Mouse (Mus musculus) kidney, adult 2 months (tissue): Measurements from ENCODE around the gene Sptbn1. TPM values are rescaled to one million over a fixed set of nuclear protein-coding genes. Genes with fewer than 3 reads are reported as not detected.

Experiments used
- DNase-seq: peaks from one replicate; pipeline ENCODE4 v3.0.0; 2021
- H3K27ac ChIP-seq: fragments of 200-500 bp; 2 replicates; pipeline ENCODE4 v1.5.1; 2012; ENCODE audit warnings: low read depth, low read length, control low read depth, inconsistent platforms; ENCODE audit not compliant: insufficient read depth
- H3K27me3 ChIP-seq: fragments of 200-500 bp; replicated peaks from 2 replicates; pipeline ENCODE4 v1.6.1; 2012; ENCODE audit warnings: mild to moderate bottlenecking, moderate library complexity, low read length, inconsistent platforms; ENCODE audit not compliant: control insufficient read depth, insufficient read depth
- H3K36me3 ChIP-seq: fragments of 200-500 bp; 2 replicates; pipeline ENCODE4 v1.6.1; 2012; ENCODE audit warnings: mild to moderate bottlenecking, moderate library complexity, low read length, inconsistent platforms; ENCODE audit not compliant: control insufficient read depth, insufficient read depth
- H3K4me1 ChIP-seq: fragments of 200-500 bp; 2 replicates; pipeline ENCODE4 v1.6.1; 2011; ENCODE audit warnings: low read length; ENCODE audit not compliant: control insufficient read depth, insufficient read depth
- H3K4me3 ChIP-seq: fragments of 200-500 bp; 2 replicates; pipeline ENCODE4 v1.5.1; 2011; ENCODE audit warnings: mild to moderate bottlenecking, low read depth, low read length, control low read depth; ENCODE audit not compliant: insufficient read depth
- CTCF ChIP-seq: fragments of 200-500 bp; conservative IDR thresholded peaks from 2 replicates; pipeline ENCODE4 v1.5.1; 2011; ENCODE audit warnings: low read depth, mild to moderate bottlenecking, control low read depth, low read length, moderate library complexity, mixed read lengths; ENCODE audit not compliant: insufficient read depth, insufficient read length
- POLR2A ChIP-seq: fragments of 200-500 bp; IDR thresholded peaks from one replicate; pipeline ENCODE4 v1.6.1; 2011; ENCODE audit warnings: low read depth, low read length, control low read depth
- WGBS: fragments of 180-500 bp; shearing (Covaris S2); methylation state at CpG from one replicate; pipeline ENCODE4 v1.1.7; 2018; 5-methylcytosine and 5-hydroxymethylcytosine counted together
- polyA plus RNA-seq: library from polyadenylated mRNA; depleted of rRNA; stranded (reverse); fragments of >200 nt; gene quantifications from 2 replicates; pipeline ENCODE4 v1.2.3, GENCODE M21; 2012; rRNA removed

The Sptbn1 gene
- polyA plus RNA-seq, 1 experiment = 140 TPM

DNA sequence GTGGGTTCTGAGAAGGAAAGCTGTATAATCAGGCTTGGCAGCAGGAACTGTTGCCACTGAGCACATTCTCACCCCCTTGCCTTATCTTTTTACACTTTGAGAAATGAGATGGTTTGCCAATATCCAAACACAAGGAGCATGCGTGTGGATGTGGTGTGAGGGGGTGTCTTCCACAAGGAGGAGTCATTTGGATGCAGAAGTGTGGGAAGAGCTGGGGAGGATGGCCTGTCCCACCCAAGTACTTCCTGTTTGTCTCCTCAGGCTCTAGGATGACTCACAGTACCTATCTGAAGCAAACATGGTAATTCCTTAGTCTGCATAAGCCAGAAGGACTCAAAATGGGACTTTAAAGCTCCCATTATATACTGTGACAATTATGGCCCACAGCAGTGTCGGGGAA, 165.4 kb downstream of the Sptbn1 start:
- TF ChIP-seq CTCF (no peak), POLR2A (no peak)
- Histone ChIP-seq H3K27ac (no peak overlapping the region), H3K27me3 (no peaks in the 10 kb centered on the region), H3K36me3 (peaks cover 12% of the 10 kb centered on the region), H3K4me1 (no peaks in the 10 kb centered on the region), H3K4me3 (no peak overlapping the region)
- 82% methylated on average over 2 of the region's 2 CpGs for WGBS
- DNase-seq = no peak

DNA sequence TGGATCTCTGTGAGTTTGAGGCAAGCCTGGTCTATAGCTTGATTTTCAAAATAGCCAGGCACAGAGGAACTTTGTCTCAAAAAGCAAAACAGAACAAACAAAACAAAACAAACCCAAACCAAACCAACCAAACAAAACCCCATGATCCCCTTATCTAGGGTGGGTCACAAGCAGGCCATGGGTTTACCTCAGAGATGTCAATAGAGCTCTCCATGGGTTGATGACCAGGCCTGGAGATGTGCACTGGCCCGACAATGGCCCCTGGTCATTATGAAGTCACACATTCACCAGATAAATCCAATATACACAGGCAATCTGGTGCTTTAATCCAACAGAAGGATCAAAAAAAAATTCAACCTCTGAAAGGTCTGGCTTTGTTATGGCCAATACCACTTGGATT, 166.2 kb downstream of the Sptbn1 start:
- no peak for DNase-seq
- Histone ChIP-seq H3K36me3 (peaks cover 14% of the 10 kb centered on the region), H3K27ac (no peak overlapping the region), H3K4me3 (no peak overlapping the region), H3K4me1 (no peaks in the 10 kb centered on the region), H3K27me3 (no peaks in the 10 kb centered on the region)
- WGBS = 81% methylated on average over 1 of the region's 1 CpGs
- TF ChIP-seq CTCF (no peak), POLR2A (no peak)

DNA sequence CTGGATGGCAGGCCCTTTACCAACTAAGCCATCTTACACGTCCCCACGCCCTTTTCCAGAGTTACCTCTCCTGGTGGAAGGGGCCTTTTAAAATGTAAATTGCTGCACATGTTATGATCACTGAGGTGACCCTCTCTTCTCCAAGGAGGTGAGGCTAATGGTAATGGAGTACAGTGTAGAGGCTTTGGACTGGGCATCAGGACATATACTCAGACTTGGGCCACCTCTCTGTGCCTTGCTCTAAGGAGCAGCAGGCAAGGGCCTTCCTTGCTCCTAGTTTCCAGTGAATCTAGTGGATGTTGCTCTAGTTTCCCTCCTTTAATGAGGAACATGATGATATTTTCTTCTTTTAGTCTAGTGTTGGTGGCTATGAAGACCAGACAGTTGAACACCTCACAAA, 166.8 kb downstream of the Sptbn1 start:
- Histone ChIP-seq H3K27ac (no peak overlapping the region), H3K4me1 (no peaks in the 10 kb centered on the region), H3K36me3 (peaks cover 12% of the 10 kb centered on the region), H3K27me3 (no peaks in the 10 kb centered on the region), H3K4me3 (no peak overlapping the region)
- DNase-seq = no peak
- WGBS = 96% methylated on average over 2 of the region's 2 CpGs
- TF ChIP-seq POLR2A = no peak

DNA sequence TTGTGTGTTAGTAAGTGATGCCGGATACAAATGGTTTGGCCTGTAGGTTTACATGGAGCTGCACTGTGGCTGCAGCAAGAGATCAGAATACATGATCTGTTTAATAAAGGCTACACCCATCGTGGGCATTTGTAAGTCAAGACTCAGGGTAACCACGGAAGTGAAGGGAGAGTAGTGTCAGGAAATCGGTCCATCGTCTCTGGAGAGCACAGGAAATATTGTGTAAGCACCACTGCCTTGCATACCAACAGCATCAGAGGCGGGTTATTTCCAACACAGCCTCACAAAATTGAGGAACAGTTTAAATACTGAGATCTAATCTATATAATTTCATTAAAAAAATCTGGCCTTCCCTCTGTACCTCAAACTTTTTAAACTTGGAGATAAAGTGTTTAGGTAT, 168.1 kb downstream of the Sptbn1 start:
- no peaks in the 10 kb centered on the region for H3K27me3 ChIP-seq
- TF ChIP-seq POLR2A (no peak), CTCF (no peak)
- H3K36me3 ChIP-seq = peaks cover 12% of the 10 kb centered on the region
- no peak for DNase-seq
- 78% methylated on average over 6 of the region's 6 CpGs for WGBS
- H3K4me3 ChIP-seq = no peak overlapping the region
- H3K4me1 ChIP-seq = no peaks in the 10 kb centered on the region
- no peak overlapping the region for H3K27ac ChIP-seq

DNA sequence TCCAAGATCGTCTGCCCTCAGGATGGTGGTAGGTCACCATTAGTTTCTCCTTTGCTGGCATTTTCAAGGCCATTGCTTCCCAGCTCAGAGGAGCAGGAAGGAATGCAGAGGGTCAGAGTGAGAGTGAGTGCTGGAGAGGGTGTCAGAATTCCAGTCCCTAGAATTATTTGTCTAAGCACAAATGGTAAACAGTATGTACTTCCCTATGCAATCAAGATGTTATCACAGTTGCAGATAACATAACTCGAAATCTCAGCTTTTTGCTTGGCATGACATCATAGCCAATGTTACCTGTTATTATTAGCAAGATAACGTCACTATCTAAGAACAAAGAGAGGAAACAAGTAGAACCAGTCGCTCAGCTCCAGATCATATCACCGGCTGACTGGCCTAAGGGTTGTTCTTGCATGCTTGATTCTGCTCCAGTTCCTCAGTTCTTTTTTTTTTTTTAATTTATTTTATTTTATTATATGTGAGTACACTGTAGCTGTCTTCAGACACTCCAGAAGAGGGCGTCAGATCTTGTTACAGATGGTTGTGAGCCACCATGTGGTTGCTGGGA, 172.7 kb downstream of the Sptbn1 start:
- Histone ChIP-seq H3K4me3 (no peak overlapping the region), H3K4me1 (no peaks in the 10 kb centered on the region), H3K27me3 (no peaks in the 10 kb centered on the region), H3K27ac (no peak overlapping the region), H3K36me3 (peaks cover 5% of the 10 kb centered on the region)
- 68% methylated on average over 6 of the region's 6 CpGs for WGBS
- DNase-seq = no peak
- TF ChIP-seq CTCF = no peak
- TF ChIP-seq POLR2A = no peak

DNA sequence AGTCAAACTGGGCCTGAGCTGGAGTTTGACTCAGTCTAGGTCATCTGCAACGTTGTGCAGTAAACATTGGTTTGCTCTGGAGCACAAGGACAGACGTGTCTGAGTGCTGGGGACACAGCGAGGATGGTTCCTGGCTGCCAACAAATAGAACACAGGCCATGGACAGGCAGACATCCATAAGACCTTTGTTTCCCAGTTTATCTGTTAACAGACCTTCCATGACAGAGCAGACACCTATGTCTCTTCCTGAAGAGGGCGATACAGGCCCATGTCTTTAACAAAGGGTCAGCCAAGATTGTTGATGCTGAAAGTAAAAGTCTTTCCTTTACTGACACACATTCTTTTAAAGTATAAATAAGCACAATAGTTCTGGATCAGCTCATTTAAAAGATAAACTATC, 176.1 kb downstream of the Sptbn1 start:
- no peak overlapping the region for H3K27ac ChIP-seq
- TF ChIP-seq POLR2A (no peak), CTCF (0 out of 2 replicates have a peak, but pooled peaks have one; percentile 19)
- H3K27me3 ChIP-seq = no peaks in the 10 kb centered on the region
- WGBS = 44% methylated on average over 4 of the region's 4 CpGs
- DNase-seq = peak; percentile 39
- no peaks in the 10 kb centered on the region for H3K4me1 ChIP-seq
- no peaks in the 10 kb centered on the region for H3K36me3 ChIP-seq
- H3K4me3 ChIP-seq = no peak overlapping the region

DNA sequence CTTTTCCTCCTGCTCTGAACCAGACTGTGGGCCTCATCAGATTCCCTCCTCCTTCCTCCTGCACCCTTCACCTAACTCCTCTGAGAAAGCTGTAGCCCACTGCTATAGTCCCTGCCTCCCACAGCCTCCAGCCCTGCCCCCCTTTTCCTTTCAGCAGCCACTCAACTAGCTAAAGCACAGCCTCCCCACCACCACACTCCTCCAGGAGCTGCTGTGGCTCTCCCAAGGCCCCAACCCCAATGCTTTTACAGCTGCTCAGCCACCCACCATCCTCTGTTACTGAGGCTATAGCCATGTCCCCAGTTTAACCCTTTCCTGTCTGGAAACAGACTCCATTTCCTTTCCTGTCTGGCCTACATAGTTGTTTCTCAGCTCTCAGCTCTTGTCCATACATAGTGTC, 182.9 kb downstream of the Sptbn1 start:
- H3K4me3 ChIP-seq = no peak overlapping the region
- H3K4me1 ChIP-seq = no peaks in the 10 kb centered on the region
- no peaks in the 10 kb centered on the region for H3K36me3 ChIP-seq
- no peak for DNase-seq
- H3K27me3 ChIP-seq = no peaks in the 10 kb centered on the region
- H3K27ac ChIP-seq = no peak overlapping the region
- TF ChIP-seq POLR2A = no peak
- no peak for TF ChIP-seq CTCF

DNA sequence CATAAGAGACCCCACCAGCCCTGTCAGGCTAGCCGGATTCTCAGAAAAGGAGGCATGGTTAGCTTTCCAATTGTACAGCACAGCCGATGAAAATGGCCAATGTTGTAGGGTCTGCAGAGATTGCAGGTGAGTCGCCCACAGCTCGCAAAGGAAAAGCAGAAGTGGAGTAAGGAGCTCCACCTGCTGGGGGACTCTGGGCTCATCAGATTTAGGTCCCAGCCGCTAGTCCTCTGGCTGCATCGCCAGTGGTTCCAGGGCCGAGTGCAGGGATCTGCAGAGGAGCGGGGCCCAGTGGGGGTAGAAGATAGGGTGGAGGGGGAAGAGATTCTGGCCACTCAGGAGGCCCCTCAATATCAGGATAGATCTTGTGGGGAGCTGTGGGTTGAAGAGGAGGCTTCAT, 210.7 kb downstream of the Sptbn1 start:
- Histone ChIP-seq H3K27me3 (no peaks in the 10 kb centered on the region), H3K36me3 (no peaks in the 10 kb centered on the region), H3K27ac (no peak overlapping the region), H3K4me3 (no peak overlapping the region), H3K4me1 (no peaks in the 10 kb centered on the region)
- no peak for DNase-seq
- 50% methylated on average over 8 of the region's 8 CpGs for WGBS
- TF ChIP-seq POLR2A (no peak), CTCF (peak; percentile 50)

Other genes with a start within 250 kb of the Sptbn1 start
- 2.5 and 3.4 TPM in 2 replicates for gene Eml6, start 242.1 kb downstream of the Sptbn1 start, polyA plus RNA-seq
- gene 4930505A04Rik, start 203.7 kb upstream of the Sptbn1 start, polyA plus RNA-seq = 0.08 and 0.11 TPM in 2 replicates